Mouse (Mus musculus) limb, embryonic 13.5 days (tissue): Measurements from ENCODE around the gene Fam213a. TPM values are rescaled to one million over a fixed set of nuclear protein-coding genes. Genes with fewer than 3 reads are reported as not detected.

ENCODE experiments used
- ATAC-seq: fragments of 200-750 bp; cut with Nextera tagmentation; 2 replicates; pipeline ENCODE4 v1.8.0; 2017; ENCODE audit warnings: low read depth, moderate number of reproducible peaks, moderate TSS enrichment; ENCODE audit not compliant: low FRiP score
- H3K27ac ChIP-seq: fragments of 300-500 bp; sonication (generic); 2 replicates; pipeline ENCODE4 v1.5.1; 2015; ENCODE audit warnings: inconsistent platforms, mild to moderate bottlenecking, moderate library complexity
- H3K27me3 ChIP-seq: fragments of 300-500 bp; sonication (generic); 2 replicates; pipeline ENCODE4 v1.6.1; 2015; ENCODE audit warnings: mild to moderate bottlenecking, inconsistent platforms
- H3K36me3 ChIP-seq: fragments of 300-500 bp; sonication (generic); 2 replicates; pipeline ENCODE4 v1.6.1; 2015; ENCODE audit warnings: inconsistent platforms, mild to moderate bottlenecking, moderate library complexity
- H3K4me1 ChIP-seq: fragments of 300-500 bp; sonication (generic); 2 replicates; pipeline ENCODE4 v1.6.1; 2015; ENCODE audit warnings: inconsistent platforms
- H3K4me2 ChIP-seq: fragments of 300-500 bp; sonication (generic); replicated peaks from 2 replicates; pipeline ENCODE4 v1.6.1; 2015; ENCODE audit warnings: inconsistent platforms, mild to moderate bottlenecking, moderate library complexity
- H3K4me3 ChIP-seq: fragments of 300-500 bp; sonication (generic); 2 replicates; pipeline ENCODE4 v1.5.1; 2015; ENCODE audit warnings: moderate library complexity, mild to moderate bottlenecking, inconsistent platforms
- H3K9ac ChIP-seq: fragments of 300-500 bp; sonication (generic); 2 replicates; pipeline ENCODE4 v1.6.1; 2015; ENCODE audit warnings: mild to moderate bottlenecking, inconsistent platforms
- H3K9me3 ChIP-seq: fragments of 300-500 bp; sonication (generic); 2 replicates; pipeline ENCODE4 v1.6.1; 2016; ENCODE audit warnings: inconsistent platforms
- WGBS: fragments of 180-500 bp; shearing (Covaris S2); methylation state at CpG from one replicate; pipeline ENCODE4 v1.1.7; 2015; 5-methylcytosine and 5-hydroxymethylcytosine counted together
- polyA plus RNA-seq: library from polyadenylated mRNA; unstranded; fragments of >200 nt; fragmentation: Nextera tagmentation; extraction: Ambion mirVana; gene quantifications from 2 replicates; pipeline ENCODE4 v1.2.1, GENCODE M21; 2015

Gene Fam213a
- polyA plus RNA-seq, 1 experiment from 2014 or later = 41.6 TPM

DNA sequence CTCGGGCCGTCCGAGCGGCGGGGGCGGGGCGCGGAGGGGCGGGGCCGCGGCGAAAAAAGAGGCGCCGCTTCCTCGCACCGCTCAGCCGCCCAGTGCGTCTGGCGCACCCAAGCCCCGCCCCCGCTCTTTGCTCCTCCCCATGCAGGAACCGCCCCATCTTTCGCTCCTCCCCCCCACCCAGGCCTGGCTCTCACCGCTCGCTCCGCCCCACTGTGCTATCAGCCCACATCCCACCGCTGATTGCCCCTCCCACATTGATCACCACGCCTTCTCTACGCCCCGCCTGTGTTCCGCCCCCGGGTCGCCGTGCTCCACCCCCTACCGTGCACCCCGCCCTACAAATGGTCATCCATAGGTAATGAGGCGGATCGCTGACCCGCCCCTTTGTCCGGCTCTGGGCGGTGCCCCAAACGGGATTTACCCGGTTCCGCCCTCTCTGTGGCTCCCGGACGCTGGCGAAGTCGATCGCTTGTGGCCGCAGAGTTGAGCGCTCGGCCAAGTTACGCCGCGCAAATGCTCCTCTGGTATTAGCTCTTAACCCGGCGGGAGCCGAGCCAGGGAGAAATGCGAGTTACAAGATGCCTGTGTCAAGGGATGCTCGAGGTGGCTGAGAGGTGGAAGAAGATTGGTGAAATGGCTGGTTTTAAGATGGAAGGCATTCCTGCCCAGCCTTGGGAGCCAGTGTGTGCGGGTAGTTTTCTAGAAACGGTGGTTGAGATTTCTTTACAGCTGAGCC lies 46.6 kb downstream of the Fam213a start:
- Histone ChIP-seq H3K27me3 (no peaks in the 10 kb centered on the region), H3K4me1 (peaks cover 40% of the 10 kb centered on the region), H3K9me3 (no peaks in the 10 kb centered on the region), H3K36me3 (no peaks in the 10 kb centered on the region), H3K9ac (peak overlapping the region; percentile 94), H3K27ac (peak overlapping the region; percentile 82; the same call in 1 of the 2 replicates), H3K4me2 (peak overlapping the region; percentile 84), H3K4me3 (peak overlapping the region; percentile 88)
- under 1% methylated on average over 61 of the region's 62 CpGs for WGBS
- peak; percentile 93 for ATAC-seq

- ATAC-seq = peak; percentile 62
- H3K9me3 ChIP-seq = no peaks in the 10 kb centered on the region
- H3K4me2 ChIP-seq = peak within 1 kb of the TSS; percentile 84
- H3K9ac ChIP-seq = peak within 1 kb of the TSS; percentile 94
- peaks cover 45% of the 10 kb centered on the region for H3K4me1 ChIP-seq
- H3K36me3 ChIP-seq = no peaks in the 10 kb centered on the region
- peak within 1 kb of the TSS; percentile 88 for H3K4me3 ChIP-seq
- no peaks in the 10 kb centered on the region for H3K27me3 ChIP-seq
- H3K27ac ChIP-seq = peak within 1 kb of the TSS; percentile 82
- WGBS = under 1% methylated on average over 52 of the region's 54 CpGs
Measured at GRCm38 (mm10) chr14:40966392-40966861, 47.2 kb downstream of the Fam213a start, which contains the start of gene Tspan14. Gene Tspan14 (minus strand): TSS chr14:40966807.

GRCm38 (mm10) chr14:40965507-40966356 lies 47.9 kb downstream of the Fam213a start:
- H3K27ac ChIP-seq = peak overlapping the region; percentile 82
- peak overlapping the region; percentile 94 for H3K9ac ChIP-seq
- H3K4me1 ChIP-seq = peaks cover 45% of the 10 kb centered on the region
- no peaks in the 10 kb centered on the region for H3K27me3 ChIP-seq
- H3K9me3 ChIP-seq = no peaks in the 10 kb centered on the region
- 0 out of 2 replicates have a peak, but pooled peaks have one; percentile 2 for ATAC-seq
- H3K36me3 ChIP-seq = no peaks in the 10 kb centered on the region
- H3K4me3 ChIP-seq = peak overlapping the region; percentile 88
- H3K4me2 ChIP-seq = peak overlapping the region; percentile 84
- WGBS = under 1% methylated on average over 15 of the region's 15 CpGs

DNA sequence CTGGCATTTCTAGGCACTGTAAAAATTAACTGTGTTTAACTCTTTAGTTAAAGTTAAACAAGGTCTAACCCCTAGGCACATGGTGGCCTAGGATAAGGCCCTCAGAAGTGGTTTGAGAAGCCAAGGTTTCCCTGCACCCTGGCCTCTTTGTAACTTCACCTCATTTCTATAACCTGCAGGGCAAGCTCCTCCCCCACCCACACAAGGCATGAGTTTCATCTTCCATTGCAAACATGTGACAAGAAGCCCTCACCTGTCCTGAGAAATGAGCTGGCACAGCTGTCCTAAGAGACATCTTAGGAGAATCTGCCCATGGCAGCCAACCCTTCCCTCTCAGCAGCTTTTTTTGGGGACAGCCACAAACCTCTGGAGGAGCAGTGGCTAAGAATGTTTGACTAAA lies 48.7 kb downstream of the Fam213a start:
- H3K4me3 ChIP-seq = peak overlapping the region; percentile 88
- H3K9ac ChIP-seq = peak overlapping the region; percentile 94; the same call in 1 of the 2 replicates
- ATAC-seq = no peak
- no peaks in the 10 kb centered on the region for H3K36me3 ChIP-seq
- peak overlapping the region; percentile 84 for H3K4me2 ChIP-seq
- H3K27me3 ChIP-seq = no peaks in the 10 kb centered on the region
- peaks cover 52% of the 10 kb centered on the region for H3K4me1 ChIP-seq
- no peaks in the 10 kb centered on the region for H3K9me3 ChIP-seq
- no peak overlapping the region for H3K27ac ChIP-seq

- ATAC-seq = no peak
- 92% methylated on average over 3 of the region's 3 CpGs for WGBS
- H3K27me3 ChIP-seq = no peaks in the 10 kb centered on the region
- H3K4me1 ChIP-seq = peaks cover 59% of the 10 kb centered on the region
- no peak overlapping the region; the same call in 1 of the 2 replicates for H3K4me2 ChIP-seq
- H3K9me3 ChIP-seq = no peaks in the 10 kb centered on the region
- no peak overlapping the region for H3K27ac ChIP-seq
- no peaks in the 10 kb centered on the region for H3K36me3 ChIP-seq
- no peak overlapping the region for H3K4me3 ChIP-seq
- H3K9ac ChIP-seq = no peak overlapping the region
Measured at GRCm38 (mm10) chr14:40964214-40964610, 49.4 kb downstream of the Fam213a start.

DNA sequence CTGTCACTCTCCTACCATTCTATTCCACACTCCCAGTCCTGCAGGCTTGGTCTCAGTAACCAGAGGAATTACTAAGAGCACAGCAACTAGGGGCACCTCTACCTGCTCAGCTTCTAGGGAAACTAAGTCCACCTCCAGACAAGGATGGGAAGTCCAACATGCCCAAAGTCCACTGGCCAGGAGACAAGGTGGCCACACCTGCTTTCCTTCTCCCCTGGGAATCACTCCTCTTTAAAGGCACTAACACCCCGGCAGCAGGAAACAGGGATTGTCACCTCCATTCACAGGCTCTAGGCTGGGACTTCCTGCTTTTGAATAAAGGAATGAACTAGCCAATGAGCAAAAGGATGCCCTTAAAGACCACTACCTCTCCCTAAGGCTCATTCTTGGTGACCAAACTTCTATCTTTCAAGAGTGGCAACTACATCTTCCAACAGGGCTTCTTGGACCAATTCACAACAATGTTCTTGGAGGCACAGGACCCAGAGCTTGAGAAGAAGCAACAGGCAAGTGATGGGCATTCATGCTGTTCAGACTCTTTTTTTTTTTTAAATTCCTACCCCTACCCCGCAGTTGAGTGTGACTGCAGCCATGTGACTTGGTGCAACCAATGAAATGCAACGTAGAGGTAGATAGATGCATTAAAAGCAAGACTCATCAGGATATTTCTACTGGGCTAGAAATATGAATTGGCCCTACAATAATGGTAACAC lies 49.9 kb downstream of the Fam213a start:
- no peak overlapping the region for H3K4me3 ChIP-seq
- no peak overlapping the region for H3K9ac ChIP-seq
- H3K27me3 ChIP-seq = no peaks in the 10 kb centered on the region
- no peaks in the 10 kb centered on the region for H3K9me3 ChIP-seq
- peaks cover 64% of the 10 kb centered on the region for H3K4me1 ChIP-seq
- ATAC-seq = no peak
- H3K27ac ChIP-seq = no peak overlapping the region
- H3K36me3 ChIP-seq = no peaks in the 10 kb centered on the region
- 67% methylated on average over 3 of the region's 3 CpGs for WGBS
- H3K4me2 ChIP-seq = no peak overlapping the region

DNA sequence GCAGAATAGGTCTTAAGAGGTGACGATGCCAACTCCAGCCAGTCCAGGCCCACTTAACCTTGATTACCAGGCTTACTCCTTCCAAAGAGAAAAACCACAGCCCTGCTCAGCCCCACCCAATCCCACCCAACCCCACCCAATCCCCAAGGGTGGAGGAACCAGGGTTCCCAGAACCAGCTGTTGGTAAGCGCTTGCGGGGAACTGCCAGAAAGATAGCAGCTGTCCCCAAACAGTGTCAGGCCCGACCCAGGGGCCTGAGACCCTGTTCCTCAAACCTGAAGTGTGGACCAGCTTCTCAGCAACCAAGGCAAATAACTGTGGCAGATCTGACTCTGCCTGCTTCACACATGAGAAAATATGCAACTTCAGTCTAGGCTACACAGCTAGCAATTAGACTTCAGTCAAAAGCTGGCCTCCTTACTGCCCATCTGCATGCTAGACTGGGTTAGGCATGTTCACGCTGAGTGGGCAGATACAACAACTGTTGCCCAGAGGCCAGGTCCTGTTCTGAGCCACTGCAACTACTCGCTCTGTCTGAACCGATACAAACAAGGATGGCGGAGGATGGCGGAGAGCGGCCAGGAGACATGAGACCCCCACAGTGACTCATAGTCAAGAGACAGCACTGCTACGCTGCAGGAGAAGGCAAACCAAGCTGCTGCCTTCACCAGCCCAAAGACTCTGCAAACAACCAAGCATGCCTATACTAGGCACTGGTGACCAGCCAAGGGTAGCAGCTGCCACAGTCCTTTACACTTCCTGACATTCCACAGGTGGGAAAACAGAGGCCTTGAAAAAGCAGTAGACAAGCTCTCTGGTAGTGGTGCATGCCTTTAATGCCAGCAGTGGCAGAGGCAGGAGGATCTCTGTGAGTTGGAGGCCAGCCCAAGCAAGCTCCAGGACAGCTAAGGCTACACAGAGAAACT lies 51.0 kb downstream of the Fam213a start:
- Histone ChIP-seq H3K9me3 (no peaks in the 10 kb centered on the region), H3K27ac (no peak overlapping the region; the same call in 1 of the 2 replicates), H3K4me2 (no peak overlapping the region), H3K27me3 (no peaks in the 10 kb centered on the region), H3K9ac (no peak overlapping the region), H3K36me3 (no peaks in the 10 kb centered on the region), H3K4me3 (no peak overlapping the region), H3K4me1 (peaks cover 71% of the 10 kb centered on the region)
- no peak for ATAC-seq
- 85% methylated on average over 11 of the region's 11 CpGs for WGBS

GRCm38 (mm10) chr14:40960237-40960636 lies 53.4 kb downstream of the Fam213a start:
- Histone ChIP-seq H3K4me3 (no peak overlapping the region), H3K4me1 (peaks cover 85% of the 10 kb centered on the region), H3K36me3 (no peaks in the 10 kb centered on the region), H3K4me2 (no peak overlapping the region), H3K27ac (peak overlapping the region; percentile 34; the same call in 1 of the 2 replicates), H3K9ac (no peak overlapping the region), H3K27me3 (no peaks in the 10 kb centered on the region), H3K9me3 (no peaks in the 10 kb centered on the region)
- WGBS = 40% methylated on average over 4 of the region's 4 CpGs
- ATAC-seq = no peak

DNA sequence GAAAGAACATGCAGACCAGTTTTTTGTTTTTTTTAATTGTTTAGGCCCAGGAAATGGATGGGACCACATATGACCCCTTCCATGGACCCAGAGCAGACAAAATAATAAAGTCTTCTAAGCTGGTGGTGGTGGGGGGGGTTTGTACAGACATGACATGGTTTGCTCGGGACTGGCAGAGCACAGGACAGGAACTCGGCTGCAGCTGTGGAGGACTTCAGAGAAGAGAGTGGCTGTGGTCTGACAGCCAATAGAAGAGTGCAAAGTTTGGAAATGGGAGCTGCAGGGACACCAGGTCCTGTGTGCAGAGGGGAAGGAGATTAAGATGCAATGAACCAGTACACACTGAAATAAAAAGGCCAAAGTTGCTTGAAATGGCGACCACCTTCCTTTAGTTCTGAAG lies 54.0 kb downstream of the Fam213a start:
- WGBS = 44% methylated on average over 3 of the region's 3 CpGs
- peaks cover 85% of the 10 kb centered on the region for H3K4me1 ChIP-seq
- no peak overlapping the region for H3K4me2 ChIP-seq

GRCm38 (mm10) chr14:40958986-40959381 lies 54.6 kb downstream of the Fam213a start:
- no peak for ATAC-seq
- Histone ChIP-seq H3K4me2 (no peak overlapping the region), H3K27ac (peak overlapping the region; percentile 72; the same call in 1 of the 2 replicates), H3K9me3 (no peaks in the 10 kb centered on the region), H3K36me3 (no peaks in the 10 kb centered on the region), H3K27me3 (no peaks in the 10 kb centered on the region), H3K9ac (no peak overlapping the region), H3K4me1 (peaks cover 86% of the 10 kb centered on the region), H3K4me3 (no peak overlapping the region)
- WGBS = 45% methylated on average over 2 of the region's 2 CpGs

More for the DNA sequence above, 54.0 kb downstream of the Fam213a start:
- Histone ChIP-seq H3K4me3 (no peak overlapping the region), H3K9ac (no peak overlapping the region), H3K36me3 (no peaks in the 10 kb centered on the region), H3K27ac (no peak overlapping the region), H3K27me3 (no peaks in the 10 kb centered on the region), H3K9me3 (no peaks in the 10 kb centered on the region)
- no peak for ATAC-seq
